Mouse (Mus musculus) left cerebral cortex, adult 18-20 months (tissue): Measurements from ENCODE around the gene Tmem63b. TPM values are rescaled to one million over a fixed set of nuclear protein-coding genes. Genes with fewer than 3 reads are reported as not detected.

Experiments
- DNase-seq, 2 experiments: peaks; one replicate each; pipeline ENCODE4 v3.0.0; 2021 to 2022; ENCODE audit warnings: low spot score in 2 of 2, mixed read lengths in 1 of 2
- total RNA-seq, 2 experiments: library from RNA; stranded (reverse); gene quantifications; 2 replicates each; pipeline ENCODE4 v1.2.3; 2021

Tmem63b gene
- total RNA-seq, 2 experiments from 2014 or later, result 158 to 170 TPM

DNA sequence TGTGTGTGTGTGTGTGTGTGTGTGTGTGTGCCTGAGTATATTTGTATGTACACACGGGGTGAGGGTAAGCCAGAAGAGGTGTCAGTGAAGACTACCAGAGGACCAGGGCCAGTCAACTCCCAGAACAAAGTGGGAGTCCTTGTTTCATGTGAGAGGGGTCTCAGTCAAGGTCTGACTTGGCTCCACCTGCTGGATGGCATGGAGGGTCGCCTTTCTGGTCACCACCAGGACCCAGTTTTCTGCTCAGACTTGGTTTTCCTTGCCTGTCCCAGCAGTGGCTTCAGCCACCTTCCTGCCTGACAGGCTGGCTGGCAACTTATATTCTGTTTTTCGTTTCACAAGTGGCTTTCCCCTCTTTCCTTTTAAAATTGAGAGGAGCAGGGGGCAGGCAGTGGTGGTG lies 20.7 kb upstream of the Tmem63b start:
- DNase-seq, result no peak

- DNase-seq, result no peak
Measured at GRCm38 (mm10) chr17:45706796-45707195, 20.1 kb upstream of the Tmem63b start.

GRCm38 (mm10) chr17:45703187-45703586 lies 16.5 kb upstream of the Tmem63b start:
- DNase-seq, result no peak

- DNase-seq, result no peak
Measured at GRCm38 (mm10) chr17:45702254-45702653, 15.5 kb upstream of the Tmem63b start.

DNA sequence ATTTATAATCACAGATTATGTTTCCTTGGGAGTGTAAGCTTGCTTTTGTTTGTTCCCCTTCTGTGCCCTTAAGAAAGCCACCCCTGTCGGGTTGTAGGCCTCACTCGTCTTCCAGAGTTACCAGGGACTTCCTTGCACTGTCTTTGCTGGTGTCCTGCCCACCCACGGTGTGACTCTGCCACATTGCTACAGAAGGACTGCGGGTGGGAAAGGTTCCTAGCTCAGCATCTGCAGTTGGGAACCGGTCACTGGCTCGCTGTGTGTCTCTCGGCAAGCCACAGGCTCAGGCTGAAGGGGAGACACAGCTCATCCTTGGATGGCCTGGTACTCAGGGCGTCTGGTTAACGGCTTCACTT lies 14.5 kb upstream of the Tmem63b start:
- DNase-seq, result no peak

DNA sequence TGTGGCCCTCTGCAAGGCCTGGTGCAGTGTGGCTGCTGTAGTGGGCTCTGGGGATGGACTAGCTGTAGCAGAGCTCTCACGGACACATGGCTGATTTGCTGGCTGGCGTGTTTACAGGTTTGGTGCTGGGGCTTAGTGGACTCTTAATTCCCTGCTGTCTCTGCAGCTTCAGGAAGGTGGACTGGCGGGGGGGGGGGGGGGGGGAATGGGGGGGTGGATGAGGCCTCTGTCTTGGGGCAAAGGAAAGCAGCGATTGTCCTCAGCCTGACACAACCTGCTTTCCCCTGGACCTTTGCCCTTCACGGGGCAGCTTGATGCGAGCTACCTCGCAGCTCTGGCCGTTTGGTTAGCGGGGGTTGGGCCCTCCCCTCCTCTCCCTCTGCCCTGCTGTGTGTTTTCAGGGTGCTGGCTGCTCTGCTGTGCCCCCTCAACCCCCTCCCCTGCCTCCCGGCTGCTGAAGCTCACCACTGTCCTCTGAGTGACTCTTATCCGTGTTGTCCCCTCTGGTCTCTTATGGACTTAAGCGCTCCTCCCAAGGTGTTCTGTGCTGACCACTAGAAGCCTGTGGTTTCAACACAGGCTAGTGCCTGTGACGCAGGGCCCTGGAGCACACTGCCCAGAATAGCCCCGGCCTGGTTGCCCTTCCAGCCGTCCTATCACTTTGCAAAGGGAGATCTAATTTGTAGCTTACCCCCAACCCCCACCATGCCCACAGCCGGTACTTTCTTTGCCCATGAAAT lies 14.0 kb upstream of the Tmem63b start:
- no peak for DNase-seq

DNA sequence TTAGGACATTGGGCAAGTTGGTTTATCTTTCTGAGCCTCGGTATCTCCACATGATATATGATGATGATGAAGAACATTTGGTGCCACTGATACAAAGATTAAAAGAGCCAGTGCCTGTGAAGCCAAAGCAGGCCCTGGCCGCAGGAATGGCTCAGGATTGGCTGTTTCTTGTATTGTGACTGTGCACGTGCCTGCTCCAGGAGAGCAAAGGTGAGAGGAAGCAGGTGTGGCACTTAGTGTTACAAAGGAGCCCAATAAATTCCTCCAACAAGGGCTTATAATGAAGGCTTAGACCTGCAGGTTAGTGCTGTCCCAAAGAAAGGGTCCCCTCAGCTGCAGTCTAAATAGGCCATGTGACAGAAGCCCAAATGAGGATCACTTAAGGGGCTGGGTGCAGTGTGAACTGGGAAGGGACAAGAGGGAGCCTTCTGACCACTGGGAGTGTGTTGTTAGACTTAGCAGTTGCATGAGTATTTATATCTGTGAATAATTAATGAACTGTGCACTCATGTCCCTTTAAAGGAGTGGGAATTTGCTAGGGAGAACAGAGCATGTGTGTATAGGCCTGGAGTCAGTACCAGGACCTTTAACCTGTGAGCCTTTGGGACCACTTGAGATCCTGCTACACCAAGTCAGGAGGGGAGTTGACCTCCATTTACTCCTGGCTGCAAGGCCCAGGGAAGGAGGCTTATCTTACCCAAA lies 12.5 kb upstream of the Tmem63b start:
- DNase-seq, result no peak

DNA sequence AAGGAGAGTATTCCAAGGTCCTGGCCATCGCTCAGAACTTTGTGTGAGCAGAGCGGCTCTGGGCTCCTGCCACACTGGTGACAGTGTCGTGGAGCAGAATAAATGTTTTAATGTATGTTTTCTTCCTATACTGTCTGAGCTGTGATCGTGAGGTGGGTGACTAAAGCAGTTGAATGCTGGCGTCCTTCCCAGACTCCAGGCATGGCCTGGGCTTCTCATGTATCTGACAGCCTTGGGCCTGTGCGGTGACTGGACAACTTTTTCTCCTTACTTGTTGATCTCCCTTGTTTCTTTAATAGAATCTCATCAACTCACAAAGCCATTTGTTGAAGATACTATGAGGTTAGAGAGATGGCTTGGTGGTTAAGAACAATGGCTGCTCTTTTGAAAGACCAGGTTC lies 11.7 kb upstream of the Tmem63b start:
- DNase-seq, result no peak

DNA sequence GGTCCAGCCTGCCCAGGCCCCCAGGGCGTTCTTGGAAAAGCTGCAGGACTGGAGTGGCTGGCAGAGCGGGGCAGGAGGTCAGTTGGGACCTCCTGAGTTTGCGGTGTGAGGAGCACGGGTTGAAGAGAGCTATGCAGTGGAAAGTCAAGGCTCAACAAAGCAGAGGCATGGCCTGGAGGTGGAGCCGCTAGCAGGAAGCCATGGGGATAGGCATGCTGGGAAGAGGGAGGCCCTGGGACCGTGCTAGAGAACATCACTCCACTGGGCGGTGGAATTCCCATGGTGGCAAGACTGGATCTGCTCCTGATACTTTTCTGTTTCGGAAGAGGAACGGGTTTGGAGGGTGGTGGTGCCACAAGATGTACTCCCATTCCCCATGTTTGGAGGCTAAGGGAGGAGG lies 10.3 kb upstream of the Tmem63b start:
- DNase-seq, result no peak

DNA sequence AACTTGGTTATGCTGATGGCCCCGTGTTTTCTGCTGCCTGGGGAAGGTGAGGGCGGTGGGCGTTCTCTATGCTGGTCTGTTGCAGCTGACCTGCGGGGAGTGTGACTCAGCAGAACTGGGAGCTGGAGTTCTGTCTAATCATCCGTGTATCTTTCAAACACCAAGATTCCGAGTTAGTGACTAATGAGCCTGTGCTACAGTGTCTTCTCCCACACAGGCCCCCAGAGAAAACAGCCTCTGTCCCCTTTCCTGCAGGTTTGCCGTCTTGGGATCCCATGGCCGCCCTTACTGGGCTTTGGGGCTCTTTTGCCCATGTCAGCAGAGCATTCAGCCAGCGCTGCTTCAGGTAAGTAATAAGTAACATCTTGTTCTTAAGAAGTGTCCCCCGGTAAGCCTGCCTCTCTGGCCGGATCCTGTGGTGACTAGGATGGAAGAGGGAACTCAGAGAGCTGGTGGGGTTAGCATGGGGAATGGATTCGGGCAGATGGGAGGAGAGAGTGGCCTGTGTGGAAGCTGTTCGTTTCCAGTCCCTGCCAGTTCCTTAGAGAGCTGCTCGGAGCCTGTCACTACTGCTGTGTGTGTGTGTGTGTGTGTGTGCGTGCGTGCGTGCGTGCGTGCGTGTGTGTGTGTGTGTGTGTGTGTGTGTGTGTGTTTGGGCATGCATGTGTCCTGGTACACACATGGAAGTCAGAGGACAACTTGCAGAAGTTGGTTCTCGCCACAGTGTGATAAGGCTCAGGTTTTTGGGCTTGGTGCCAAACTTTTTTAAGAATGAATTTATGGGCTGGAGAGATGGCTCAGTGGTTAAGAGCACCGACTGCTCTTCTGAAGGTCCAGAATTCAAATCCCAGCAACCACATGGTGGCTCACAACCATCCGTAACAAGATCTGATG lies 8.8 kb upstream of the Tmem63b start:
- no peak for DNase-seq

- DNase-seq, result no peak
Measured at GRCm38 (mm10) chr17:45693812-45694565, 7.3 kb upstream of the Tmem63b start.

DNA sequence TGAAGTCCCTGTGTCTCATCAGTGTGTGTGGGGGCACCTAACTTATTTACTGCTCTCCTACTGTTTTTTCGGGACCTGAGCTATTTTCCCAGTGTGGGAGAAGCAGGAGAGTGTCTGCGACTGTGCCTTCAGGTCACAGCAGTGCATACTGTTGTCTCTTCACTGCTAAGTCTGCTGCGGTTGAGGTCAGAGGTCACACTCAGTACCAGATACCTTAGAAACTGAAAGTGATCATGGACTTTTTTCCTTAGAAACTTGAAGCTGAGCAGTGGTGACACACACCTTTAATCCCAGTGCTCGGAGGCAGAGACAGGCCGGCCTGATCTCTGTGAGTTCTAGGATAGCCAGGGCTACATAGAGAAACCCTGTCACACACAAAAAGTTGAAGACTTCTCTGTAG lies 5.5 kb upstream of the Tmem63b start:
- DNase-seq, result no peak

DNA sequence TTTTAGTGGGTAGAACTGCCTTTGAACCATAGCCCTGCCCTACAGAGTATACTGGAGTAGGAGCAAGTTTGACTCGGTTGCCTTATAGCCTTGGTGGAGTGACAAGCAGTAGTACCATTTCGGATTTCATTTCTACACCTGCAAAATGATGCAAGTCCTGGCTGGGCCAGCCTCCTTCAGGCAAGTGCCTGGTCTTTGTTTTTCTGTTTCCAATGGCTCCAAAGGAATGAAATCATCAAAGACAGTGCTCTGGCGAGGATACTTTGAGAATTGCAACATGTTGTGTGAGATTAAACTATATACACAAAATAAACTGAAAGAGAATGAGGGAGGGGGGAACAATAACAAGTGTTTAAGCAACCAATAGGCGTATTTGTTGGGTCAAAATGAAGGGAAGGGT lies 3.3 kb upstream of the Tmem63b start:
- no peak for DNase-seq

DNA sequence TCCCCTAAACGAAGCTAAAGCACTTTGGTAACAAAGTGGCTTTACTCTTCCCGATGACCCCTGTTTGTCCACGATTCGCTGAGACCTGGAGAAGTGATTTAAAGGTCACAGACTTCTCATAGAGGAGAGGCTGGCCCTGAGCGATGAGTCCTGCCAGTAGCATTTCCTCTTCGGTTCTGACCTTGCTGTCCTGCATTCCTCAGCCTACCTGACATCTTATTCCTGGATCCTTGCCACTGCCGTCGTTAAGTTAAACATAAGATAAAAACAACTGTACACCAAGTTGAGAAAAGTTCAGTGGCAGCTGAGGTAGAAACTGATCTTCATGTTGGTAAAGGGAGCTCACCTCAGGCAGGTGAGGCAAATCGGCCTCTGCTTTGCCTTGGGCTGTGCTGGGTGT lies 2.4 kb upstream of the Tmem63b start:
- DNase-seq, result no peak

- DNase-seq, result peak; percentile 93
Measured at GRCm38 (mm10) chr17:45686093-45686619, 549 bp downstream of the Tmem63b start, which contains the start of gene Mrpl14. TSS of gene Mrpl14 (plus strand) at chr17:45686322.

DNA sequence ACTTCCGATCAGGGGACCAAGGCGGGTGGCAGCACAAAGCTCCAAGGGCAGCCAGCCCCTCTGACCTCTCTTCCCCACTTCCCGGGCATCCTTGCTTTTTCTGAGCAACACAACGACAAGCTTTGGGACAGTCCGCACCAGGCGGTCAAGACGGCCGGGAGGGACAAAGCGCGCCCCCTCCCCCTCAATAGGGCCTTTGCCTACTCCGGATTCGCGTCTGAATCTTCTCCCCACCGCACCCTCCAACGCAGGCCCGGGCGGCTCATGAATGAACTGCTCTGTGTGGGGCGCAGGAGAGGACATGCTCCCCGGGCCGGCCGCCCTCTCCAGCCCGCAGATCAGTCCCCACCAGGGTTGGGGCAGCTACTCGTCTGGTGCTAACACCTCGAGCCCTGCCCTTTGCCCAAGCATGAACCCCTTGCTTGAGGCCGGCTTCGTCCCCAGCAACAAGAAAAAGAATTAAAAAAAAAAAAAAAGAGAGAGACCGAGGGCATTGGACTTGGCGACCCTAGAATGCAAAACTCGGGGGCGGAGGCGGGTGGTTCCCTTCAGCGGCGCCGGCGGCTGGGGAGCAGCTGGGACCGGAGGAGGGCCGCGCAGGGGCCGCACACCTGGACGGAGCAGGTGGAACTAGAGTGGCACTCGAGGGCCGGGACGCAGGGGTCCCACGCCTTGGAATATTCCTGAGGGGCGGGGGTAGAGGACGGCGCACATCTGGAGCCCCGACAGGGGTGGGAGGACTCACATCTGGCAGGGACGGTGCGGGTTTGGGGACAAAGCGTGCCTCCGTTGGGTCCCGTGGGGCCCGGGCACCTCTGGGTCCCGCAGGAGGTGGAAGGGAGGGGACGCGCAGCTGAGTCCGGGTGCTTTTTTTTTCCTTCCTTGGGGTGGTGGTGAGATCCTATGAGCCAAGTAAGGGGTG lies 1.3 kb downstream of the Tmem63b start:
- DNase-seq, result peak; percentile 48 to 49

- no peak for DNase-seq
Measured at GRCm38 (mm10) chr17:45684667-45685131, 2.0 kb downstream of the Tmem63b start.

- no peak for DNase-seq
Measured at GRCm38 (mm10) chr17:45682843-45683242, 3.9 kb downstream of the Tmem63b start.

DNA sequence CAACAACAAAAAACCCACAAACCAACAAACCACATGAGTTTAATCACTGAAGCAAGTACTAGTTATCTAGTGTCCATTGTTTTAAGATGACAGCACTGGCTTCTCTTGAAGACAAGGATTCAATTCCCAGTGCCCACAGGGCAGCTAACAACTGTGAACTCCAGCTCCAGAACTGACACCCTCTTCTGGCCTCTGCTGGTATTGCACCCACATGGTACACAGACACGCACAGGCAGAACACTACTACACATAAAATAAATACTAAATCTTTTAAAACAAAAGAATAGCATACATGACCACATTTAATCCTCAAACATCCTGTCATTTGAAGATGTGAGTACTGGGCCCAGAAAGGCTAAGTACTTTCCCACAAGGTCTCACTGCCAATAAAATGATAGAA lies 5.1 kb downstream of the Tmem63b start:
- DNase-seq, result no peak
